Mouse (Mus musculus): ENCODE results near the gene Tlx2.

DNA sequence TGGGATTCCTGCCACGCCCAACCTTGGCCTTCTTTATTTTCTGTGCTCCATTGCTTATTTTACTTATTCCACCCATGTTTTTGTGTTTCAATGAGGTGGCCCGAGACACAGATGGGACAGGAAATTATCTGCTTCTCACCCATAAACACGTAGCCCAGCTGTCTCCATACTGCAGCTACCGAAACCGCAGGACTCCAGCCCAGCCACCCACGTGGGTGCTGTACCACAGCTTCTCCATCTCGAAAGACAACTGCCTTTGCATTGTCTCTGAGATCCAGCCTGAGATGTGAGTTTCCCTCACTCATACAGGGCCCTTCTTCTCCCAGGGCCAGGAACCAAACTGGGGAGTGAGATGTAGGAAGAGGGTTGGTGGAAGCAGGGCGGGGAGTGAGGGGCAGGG is 4.1 kb downstream of the Tlx2 start:
- TF ChIP-seq CTCF (IDR thresholded peaks at IDR 0.05; ENCODE audit: borderline replicate concordance, control insufficient read depth, extremely low read depth, insufficient read depth, low read length, poor library complexity) = no peak
- no peak for TF ChIP-seq POLR2A (IDR thresholded peaks at IDR 0.05; ENCODE audit: control insufficient read depth, extremely low read depth, insufficient read depth, low read length, poor library complexity)

Data from thymus, adult 2 months (tissue).